26 mouse cellular contexts compared by ENCODE assay signal in genomic region chr1:43502792-43503146, GRCm38 (mm10). TPM values are rescaled to one million over a fixed set of nuclear protein-coding genes. Genes with fewer than 3 reads are reported as not detected.
DNase-seq lines count a peak whose midpoint lies in the region; ATAC-seq and TF ChIP-seq lines count a peak whose summit lies in the region.
"Had no signal": no experiment of that assay in that cellular context is flagged by ENCODE, and none has a peak within 500 bp of the region (broad histone marks: within the 10 kb centered on the region; RNA-seq: fewer than 3 reads in every experiment).

No protein-coding gene starts in this region.

- H3K9me3 ChIP-seq in kidney, embryonic 15.5 days (replicated peaks) = no peaks in the 10 kb centered on the region
- H3K9me3 ChIP-seq in midbrain, embryonic 11.5 days (ENCODE audit: control insufficient read depth, low read length) = no peaks in the 10 kb centered on the region
- H3K9me3 ChIP-seq in midbrain, postnatal 0 days (ENCODE audit: low read length) = no peaks in the 10 kb centered on the region
- no peaks in the 10 kb centered on the region for H3K9me3 ChIP-seq in MEL (replicated peaks; ENCODE audit: insufficient read depth, low read length)
- H3K9me3 ChIP-seq: forebrain, embryonic 15.5 days; intestine, embryonic 15.5 days; limb, embryonic 13.5 days; liver, embryonic 13.5 days; neural tube, embryonic 15.5 days; stomach, embryonic 15.5 days had no signal

- no peak for DNase-seq in kidney, postnatal 36 days
- peak; percentile 72 for DNase-seq in midbrain, embryonic 11.5 days (ENCODE audit: low spot score, missing footprints)
- no peak for DNase-seq in midbrain, postnatal 0 days (ENCODE audit: low spot score)
- DNase-seq in MEL (ENCODE audit: low read depth, low spot score) = no peak
- no peak for DNase-seq in cerebellum, postnatal 25 days
- DNase-seq in embryo, embryonic 11 days = no peak
- DNase-seq: adrenal gland, postnatal 10 days; cerebellum, adult 18-20 months; cerebellum, postnatal 14 days; gastrocnemius, postnatal 14 days; heart, adult 11 months; heart, postnatal 36 days; layer of hippocampus, postnatal 36 days; liver, embryonic 13.5 days; lung, embryonic 14.5 days; right cerebral cortex, adult 18-20 months; thymus, adult 2 months had no signal

- H3K4me1 ChIP-seq in kidney, embryonic 15.5 days = peaks cover 68% of the 10 kb centered on the region
- peaks cover 9% of the 10 kb centered on the region for H3K4me1 ChIP-seq in midbrain, embryonic 11.5 days (ENCODE audit: control insufficient read depth, insufficient read depth, low read length)
- H3K4me1 ChIP-seq in midbrain, postnatal 0 days (ENCODE audit: insufficient read depth, low read length) = 0 out of 2 replicates have a peak, but pooled peaks cover 3% of the 10 kb centered on the region
- H3K4me1 ChIP-seq in MEL (ENCODE audit: control insufficient read depth in 1 of 2, insufficient read depth in 2 of 2, low read length in 2 of 2) = peaks cover 14 to 17% of the 10 kb centered on the region in 2 experiments

- H3K9ac ChIP-seq in kidney, embryonic 15.5 days = no peak overlapping the region
- H3K9ac ChIP-seq in midbrain, embryonic 11.5 days (ENCODE audit: low read length) = no peak overlapping the region
- H3K9ac ChIP-seq in midbrain, postnatal 0 days (replicated peaks; ENCODE audit: low read length, poor library complexity, severe bottlenecking) = no peak overlapping the region
- H3K9ac ChIP-seq in MEL (ENCODE audit: control insufficient read depth, low read depth, low read length, poor library complexity, severe bottlenecking) = no peak overlapping the region
- H3K9ac ChIP-seq: forebrain, embryonic 15.5 days; hindbrain, embryonic 14.5 days; intestine, embryonic 15.5 days; limb, embryonic 13.5 days; liver, embryonic 13.5 days; lung, embryonic 14.5 days; neural tube, embryonic 15.5 days; stomach, embryonic 15.5 days had no signal

- ATAC-seq in kidney, embryonic 15.5 days (replicated peaks; ENCODE audit: low FRiP score) = no peak; the same call in 1 of the 2 replicates
- no peak for ATAC-seq in midbrain, embryonic 11.5 days (ENCODE audit: low FRiP score)
- no peak for ATAC-seq in midbrain, postnatal 0 days (ENCODE audit: low FRiP score)
- ATAC-seq: forebrain, embryonic 15.5 days; intestine, embryonic 15.5 days; midbrain, embryonic 16.5 days had no signal

- H3K27me3 ChIP-seq in kidney, embryonic 15.5 days = no peaks in the 10 kb centered on the region
- H3K27me3 ChIP-seq in midbrain, embryonic 11.5 days (ENCODE audit: control insufficient read depth, insufficient read depth, low read length) = no peaks in the 10 kb centered on the region
- no peaks in the 10 kb centered on the region for H3K27me3 ChIP-seq in midbrain, postnatal 0 days (ENCODE audit: insufficient read depth, low read length)
- H3K27me3 ChIP-seq in MEL (ENCODE audit: control insufficient read depth in 1 of 2, insufficient read depth in 2 of 2, low read length in 2 of 2) = no peaks in the 10 kb centered on the region
- H3K27me3 ChIP-seq: forebrain, embryonic 15.5 days; intestine, embryonic 15.5 days; limb, embryonic 13.5 days; liver, embryonic 13.5 days; neural tube, embryonic 15.5 days; stomach, embryonic 15.5 days had no signal

- no peak for TF ChIP-seq RAD21 in MEL (IDR thresholded peaks at IDR 0.05; ENCODE audit: low read depth, low read length)

- H3K4me3 ChIP-seq in kidney, embryonic 15.5 days (replicated peaks) = no peak overlapping the region
- no peak overlapping the region for H3K4me3 ChIP-seq in midbrain, embryonic 11.5 days (ENCODE audit: low read depth, low read length)
- no peak overlapping the region for H3K4me3 ChIP-seq in midbrain, postnatal 0 days (ENCODE audit: low read depth, low read length)
- H3K4me3 ChIP-seq in MEL (ENCODE audit: control insufficient read depth in 1 of 2, insufficient read depth in 1 of 2, low read depth in 2 of 2, low read length in 2 of 2) = no peak overlapping the region
- H3K4me3 ChIP-seq: forebrain, embryonic 15.5 days; intestine, embryonic 15.5 days; limb, embryonic 13.5 days; liver, embryonic 13.5 days; neural tube, embryonic 15.5 days; stomach, embryonic 15.5 days had no signal

- TF ChIP-seq CTCF in midbrain, postnatal 0 days (IDR thresholded peaks at IDR 0.05) = no peak
- no peak for TF ChIP-seq CTCF in MEL (IDR thresholded peaks at IDR 0.05 in 2 of 3, conservative IDR thresholded peaks at IDR 0.05 in 1 of 3; ENCODE audit: control insufficient read depth in 1 of 3, insufficient read depth in 1 of 3, low read depth in 2 of 3, low read length in 3 of 3, poor library complexity in 1 of 3, severe bottlenecking in 1 of 3)

- H3K4me2 ChIP-seq in kidney, embryonic 15.5 days = no peak overlapping the region
- no peak overlapping the region for H3K4me2 ChIP-seq in midbrain, embryonic 11.5 days
- H3K4me2 ChIP-seq in midbrain, postnatal 0 days (ENCODE audit: low read depth, low read length, poor library complexity, severe bottlenecking) = no peak overlapping the region
- H3K4me2 ChIP-seq: forebrain, embryonic 15.5 days; heart, embryonic 11.5 days; hindbrain, embryonic 14.5 days; intestine, embryonic 15.5 days; limb, embryonic 13.5 days; liver, embryonic 13.5 days; lung, embryonic 14.5 days; neural tube, embryonic 15.5 days; stomach, embryonic 15.5 days had no signal

- peak overlapping the region; percentile 75 for H3K27ac ChIP-seq in kidney, embryonic 15.5 days
- H3K27ac ChIP-seq in midbrain, embryonic 11.5 days (ENCODE audit: low read depth, low read length) = no peak overlapping the region
- H3K27ac ChIP-seq in midbrain, postnatal 0 days (ENCODE audit: low read depth, low read length) = no peak overlapping the region
- H3K27ac ChIP-seq in MEL (ENCODE audit: control insufficient read depth, low read depth, low read length) = no peak overlapping the region
- H3K27ac ChIP-seq: hindbrain, embryonic 14.5 days; intestine, embryonic 15.5 days; limb, embryonic 13.5 days; neural tube, embryonic 15.5 days; stomach, embryonic 15.5 days had no signal

- TF ChIP-seq POLR2A in MEL (IDR thresholded peaks at IDR 0.05; ENCODE audit: control insufficient read depth in 1 of 2, insufficient read depth in 1 of 2, low read depth in 1 of 2, low read length in 2 of 2, poor library complexity in 1 of 2) = no peak

- TF ChIP-seq EP300 in MEL (IDR thresholded peaks at IDR 0.05; ENCODE audit: low read depth in 1 of 2, low read length in 2 of 2) = no peak

- H3K36me3 ChIP-seq in kidney, embryonic 15.5 days = no peaks in the 10 kb centered on the region
- no peaks in the 10 kb centered on the region for H3K36me3 ChIP-seq in midbrain, embryonic 11.5 days (ENCODE audit: control insufficient read depth, insufficient read depth, low read length)
- H3K36me3 ChIP-seq in midbrain, postnatal 0 days (ENCODE audit: insufficient read depth, low read length) = no peaks in the 10 kb centered on the region
- H3K36me3 ChIP-seq in MEL (ENCODE audit: control insufficient read depth in 1 of 2, insufficient read depth in 2 of 2, low read length in 2 of 2) = peaks cover 0 to 16% of the 10 kb centered on the region in 2 experiments; a peak in 2 of 4 replicates
- H3K36me3 ChIP-seq: forebrain, embryonic 15.5 days; intestine, embryonic 15.5 days; limb, embryonic 13.5 days; liver, embryonic 13.5 days; neural tube, embryonic 15.5 days; stomach, embryonic 15.5 days had no signal

- 46% methylated on average over 8 of the region's 8 CpGs for WGBS in kidney, embryonic 15.5 days
- WGBS in midbrain, embryonic 11.5 days = 69% methylated on average over 8 of the region's 8 CpGs
- WGBS in midbrain, postnatal 0 days = 47% methylated on average over 8 of the region's 8 CpGs

- 0 out of 2 replicates have a peak, but pooled peaks cover 2% of the 10 kb centered on the region for H3K79me2 ChIP-seq in MEL (ENCODE audit: control insufficient read depth, insufficient read depth, low read length, poor library complexity)

TF ChIP-seq in MEL, 35 proteins besides CTCF, POLR2A, EP300 and RAD21:
- 0 out of 2 replicates have a peak, but pooled peaks have one; percentile 24 for TF ChIP-seq GATA1 (IDR thresholded peaks at IDR 0.05; ENCODE audit: low read depth, low read length)
- no peak for TF ChIP-seq CHD1 (IDR thresholded peaks at IDR 0.05; ENCODE audit: low read depth, low read length)
- no peak for TF ChIP-seq SIN3A (IDR thresholded peaks at IDR 0.05; ENCODE audit: low read length)
- TF ChIP-seq HCFC1 (IDR thresholded peaks at IDR 0.05; ENCODE audit: low read depth, low read length) = no peak
- no peak for TF ChIP-seq SMC3 (IDR thresholded peaks at IDR 0.05; ENCODE audit: low read depth, low read length)
- TF ChIP-seq MYC (IDR thresholded peaks at IDR 0.05; ENCODE audit: low read depth, low read length) = no peak
- no peak for TF ChIP-seq CHD2 (IDR thresholded peaks at IDR 0.05; ENCODE audit: low read length)
- TF ChIP-seq USF1 (IDR thresholded peaks at IDR 0.05; ENCODE audit: low read depth, low read length) = 0 out of 2 replicates have a peak, but pooled peaks have one; percentile 14
- TF ChIP-seq GABPA (IDR thresholded peaks at IDR 0.05; ENCODE audit: low read depth, low read length) = no peak
- no peak for TF ChIP-seq ETS1 (IDR thresholded peaks at IDR 0.05; ENCODE audit: low read depth, low read length)
- TF ChIP-seq MYB (IDR thresholded peaks at IDR 0.05; ENCODE audit: low read depth, low read length) = no peak
- TF ChIP-seq TBP (IDR thresholded peaks at IDR 0.05; ENCODE audit: low read depth, low read length) = no peak
- TF ChIP-seq TCF12 (IDR thresholded peaks at IDR 0.05; ENCODE audit: low read depth, low read length) = no peak
- TF ChIP-seq POLR2AphosphoS5 (IDR thresholded peaks at IDR 0.05; ENCODE audit: borderline replicate concordance, low read depth, low read length) = no peak
- TF ChIP-seq BHLHE40 (IDR thresholded peaks at IDR 0.05; ENCODE audit: borderline replicate concordance, low read depth, low read length) = peak; percentile 83; the same call in 1 of the 2 replicates
- TF ChIP-seq NELFE (IDR thresholded peaks at IDR 0.05; ENCODE audit: low read depth, low read length) = no peak
- TF ChIP-seq MAX (IDR thresholded peaks at IDR 0.05; ENCODE audit: low read length) = no peak
- no peak for TF ChIP-seq USF2 (IDR thresholded peaks at IDR 0.05; ENCODE audit: borderline replicate concordance in 1 of 2, insufficient read depth in 1 of 2, low read depth in 1 of 2, low read length in 2 of 2)
- no peak for TF ChIP-seq NRF1 (IDR thresholded peaks at IDR 0.05; ENCODE audit: insufficient read depth, low read depth, low read length, poor library complexity, severe bottlenecking)

RNA-seq across cellular contexts. Expression of gene Nck2, which starts 58.4 kb away (rescaled TPM):
- polyA plus RNA-seq in kidney, embryonic 15.5 days (2015; fragmentation: Nextera tagmentation; extraction: Ambion mirVana) = 46.0 and 48.3 TPM in 2 replicates
- polyA plus RNA-seq in midbrain, embryonic 11.5 days (2014; fragmentation: Nextera tagmentation; extraction: Ambion mirVana) = 30.2 and 33.6 TPM in 2 replicates
- total RNA-seq in midbrain, postnatal 0 days (2014; rRNA removed) = 54.9 and 63.5 TPM in 2 replicates
- polyA plus RNA-seq in midbrain, postnatal 0 days (2015; fragmentation: Nextera tagmentation; extraction: Ambion mirVana) = 28.3 and 30.2 TPM in 2 replicates
- total RNA-seq in MEL (2012; rRNA removed) = 9.2 and 9.4 TPM in 2 replicates
- 10 to 100 TPM in 1 of 2 experiments, not detected in 1; 12.4 TPM for polyA plus RNA-seq in MEL (2012; ENCODE audit: insufficient read depth in 1 of 2, insufficient read length in 2 of 2, low read depth in 1 of 2, low replicate concordance in 2 of 2, missing spikeins in 1 of 2)
